Mouse (Mus musculus): ENCODE results near the gene Trpm3.

DNA sequence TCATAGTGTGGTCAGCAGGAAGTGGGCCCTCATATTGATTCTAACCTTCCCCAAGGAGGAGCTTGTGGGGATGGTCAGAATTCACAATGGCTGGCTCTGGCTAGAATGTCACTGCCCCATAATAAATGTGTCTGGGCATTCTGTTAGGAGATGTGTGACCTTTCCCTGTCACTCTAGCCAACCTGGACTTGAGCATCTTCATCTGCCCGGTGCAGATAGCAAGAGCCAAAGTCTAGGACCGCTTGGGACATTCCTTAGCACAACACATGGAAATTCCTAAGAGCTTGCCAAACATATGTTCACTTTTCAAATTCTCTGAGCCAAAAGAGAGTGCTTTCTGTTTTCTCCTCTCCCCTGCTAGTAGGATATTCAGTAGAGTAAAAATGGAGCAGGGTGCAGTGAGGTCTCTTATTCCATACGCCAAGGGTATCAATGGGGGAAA lies 743.8 kb downstream of the Trpm3 start:
- TF ChIP-seq CTCF (IDR thresholded peaks at IDR 0.05; ENCODE audit: low read depth), result no peak
- TF ChIP-seq EP300 (IDR thresholded peaks at IDR 0.05; ENCODE audit: low read depth), result no peak
